Mouse (Mus musculus): Measurements from ENCODE around the gene Dmrt3. TPM values are rescaled to one million over a fixed set of nuclear protein-coding genes. Genes with fewer than 3 reads are reported as not detected.

Dmrt3 gene
- total and polyA plus RNA-seq, 3 experiments = not detected

DNA sequence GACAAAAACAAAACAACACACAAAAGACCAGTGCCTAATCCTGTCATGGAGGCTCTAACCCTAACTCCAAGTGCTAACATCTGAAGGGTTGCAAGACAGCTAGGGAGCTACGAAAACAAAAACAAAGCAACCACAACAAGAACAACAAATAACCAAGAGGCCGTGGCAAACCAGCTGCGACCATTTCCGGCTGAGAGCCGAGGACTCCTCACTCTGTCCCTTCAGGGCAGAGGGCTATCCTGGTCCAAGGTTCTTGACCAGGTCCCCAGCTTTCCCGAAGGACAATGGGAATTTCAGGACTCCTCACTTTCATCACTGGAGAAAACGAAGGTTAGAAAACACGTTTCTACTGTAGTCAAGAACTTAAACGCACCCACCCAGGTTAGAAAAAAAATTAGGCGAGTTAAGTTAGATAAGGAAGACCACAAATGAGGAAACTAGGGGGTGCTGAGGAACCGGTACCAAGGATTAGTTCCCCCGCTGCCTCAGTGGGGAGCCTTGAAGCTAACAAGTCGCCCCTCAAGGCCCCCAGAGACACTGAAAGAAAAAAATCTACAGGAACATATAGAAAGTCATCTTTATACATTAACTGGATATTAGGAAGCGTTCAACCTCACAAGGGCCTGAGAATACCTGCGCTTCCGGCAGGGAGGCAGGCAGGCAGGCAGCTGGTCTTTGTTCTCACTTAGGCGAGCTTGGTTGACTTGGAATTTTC lies 60.6 kb downstream of the Dmrt3 start:
- TF ChIP-seq USF2 (conservative IDR thresholded peaks at IDR 0.05; ENCODE audit: low read depth, low read length) (no peak), MAX (IDR thresholded peaks at IDR 0.05; ENCODE audit: low read length) (no peak), POLR2A (IDR thresholded peaks at IDR 0.05; ENCODE audit: low read depth, low read length) (no peak), IRF4 (IDR thresholded peaks at IDR 0.05; ENCODE audit: low read depth, low read length) (no peak), E2F4 (IDR thresholded peaks at IDR 0.05; ENCODE audit: insufficient replicate concordance, low read depth, low read length) (no peak), HCFC1 (IDR thresholded peaks at IDR 0.05; ENCODE audit: low read depth, low read length) (no peak), ZKSCAN1 (IDR thresholded peaks at IDR 0.05; ENCODE audit: borderline replicate concordance, low read depth, low read length) (no peak), SIN3A (IDR thresholded peaks at IDR 0.05; ENCODE audit: low read length) (no peak), ZNF384 (IDR thresholded peaks at IDR 0.05; ENCODE audit: low read depth, low read length) (no peak), PAX5 (IDR thresholded peaks at IDR 0.05; ENCODE audit: low read length) (no peak), RCOR1 (conservative IDR thresholded peaks at IDR 0.05; ENCODE audit: low read depth, low read length) (no peak), NELFE (IDR thresholded peaks at IDR 0.05; ENCODE audit: low read depth, low read length) (no peak)
- no peak overlapping the region for H3K4me3 ChIP-seq (replicated peaks in 1 of 3; ENCODE audit: low read depth in 2 of 3, low read length in 2 of 3, poor library complexity in 1 of 3)
- H3K27ac ChIP-seq (ENCODE audit: insufficient read depth, low read depth) = no peak overlapping the region
- no peak for DNase-seq (ENCODE audit: extremely low read depth)
- no peak overlapping the region for H3K9ac ChIP-seq (ENCODE audit: insufficient read depth, low read depth)
- no peaks in the 10 kb centered on the region for H3K36me3 ChIP-seq (replicated peaks in 1 of 2; ENCODE audit: control insufficient read depth in 1 of 2, insufficient read depth in 1 of 2, low read length in 1 of 2)
- in situ Hi-C loops (cut with MboI; ENCODE audit: low pct_ligation_motif_present, low pct_unique_long_range_greater_than_20kb, low sequenced_read_pairs) = no loop called here
- no peaks in the 10 kb centered on the region for H3K4me1 ChIP-seq (ENCODE audit: control insufficient read depth in 1 of 2, insufficient read depth in 2 of 2)
- dilution Hi-C loops (cut with MboI; ENCODE audit: extremely low pct_ligation_motif_present, extremely low pct_unique_long_range_greater_than_20kb, low sequenced_read_pairs) = no loop called here
- no peaks in the 10 kb centered on the region for H3K79me2 ChIP-seq (replicated peaks; ENCODE audit: control insufficient read depth, extremely low read depth, insufficient read depth, poor library complexity, severe bottlenecking)
- H3K27me3 ChIP-seq (replicated peaks) = no peaks in the 10 kb centered on the region
- H3K4me2 ChIP-seq (ENCODE audit: insufficient read depth, low read depth, poor library complexity, severe bottlenecking) = no peak overlapping the region; the same call in 1 of the 2 replicates
- H3K9me3 ChIP-seq (replicated peaks; ENCODE audit: low read length) = peaks cover 5% of the 10 kb centered on the region

DNA sequence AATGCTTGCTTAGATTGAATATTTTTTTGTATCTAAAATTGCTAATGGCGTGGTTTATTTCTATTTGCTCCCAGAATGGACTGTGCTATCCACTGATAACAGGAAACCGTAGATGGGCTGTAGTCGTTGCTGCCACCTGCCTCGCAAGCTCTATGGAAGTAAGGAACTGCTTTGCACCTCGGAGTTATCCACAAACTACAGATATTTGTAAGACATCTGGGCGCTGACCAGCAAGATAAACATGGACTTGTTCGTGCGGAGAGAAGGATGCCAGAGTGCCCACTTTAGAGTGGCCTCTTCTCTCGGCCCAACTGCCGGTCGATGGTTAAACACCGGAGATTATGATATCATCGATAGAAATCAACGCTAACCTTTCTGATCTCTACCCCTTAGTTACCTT lies 61.6 kb downstream of the Dmrt3 start:
- Histone ChIP-seq H3K9ac (ENCODE audit: insufficient read depth, low read depth) (no peak overlapping the region), H3K4me3 (replicated peaks in 1 of 3; ENCODE audit: low read depth in 2 of 3, low read length in 2 of 3, poor library complexity in 1 of 3) (no peak overlapping the region), H3K79me2 (replicated peaks; ENCODE audit: control insufficient read depth, extremely low read depth, insufficient read depth, poor library complexity, severe bottlenecking) (no peaks in the 10 kb centered on the region), H3K27ac (ENCODE audit: insufficient read depth, low read depth) (no peak overlapping the region), H3K36me3 (replicated peaks in 1 of 2; ENCODE audit: control insufficient read depth in 1 of 2, insufficient read depth in 1 of 2, low read length in 1 of 2) (no peaks in the 10 kb centered on the region), H3K4me2 (ENCODE audit: insufficient read depth, low read depth, poor library complexity, severe bottlenecking) (no peak overlapping the region), H3K27me3 (replicated peaks) (no peaks in the 10 kb centered on the region), H3K9me3 (replicated peaks; ENCODE audit: low read length) (peaks cover 5% of the 10 kb centered on the region), H3K4me1 (ENCODE audit: control insufficient read depth in 1 of 2, insufficient read depth in 2 of 2) (no peaks in the 10 kb centered on the region)
- dilution Hi-C loops (cut with MboI; ENCODE audit: extremely low pct_ligation_motif_present, extremely low pct_unique_long_range_greater_than_20kb, low sequenced_read_pairs) (no loop called here), in situ Hi-C loops (cut with MboI; ENCODE audit: low pct_ligation_motif_present, low pct_unique_long_range_greater_than_20kb, low sequenced_read_pairs) (no loop called here)
- TF ChIP-seq MAX (IDR thresholded peaks at IDR 0.05; ENCODE audit: low read length) (no peak), SIN3A (IDR thresholded peaks at IDR 0.05; ENCODE audit: low read length) (no peak), EP300 (IDR thresholded peaks at IDR 0.05; ENCODE audit: low read length) (no peak), ZC3H11A (IDR thresholded peaks at IDR 0.05; ENCODE audit: low read depth, low read length) (no peak), PAX5 (IDR thresholded peaks at IDR 0.05; ENCODE audit: low read length) (no peak), JUN (IDR thresholded peaks at IDR 0.05; ENCODE audit: insufficient read depth, low read depth, low read length) (no peak), MAFK (IDR thresholded peaks at IDR 0.05; ENCODE audit: insufficient replicate concordance, low read length) (no peak), MEF2A (IDR thresholded peaks at IDR 0.05; ENCODE audit: borderline replicate concordance, low read depth, low read length) (no peak)
- no peak for DNase-seq (ENCODE audit: extremely low read depth)
